Mouse (Mus musculus) midbrain, embryonic 10.5 days (tissue): ENCODE data around the gene Ube2r2. TPM values are rescaled to one million over a fixed set of nuclear protein-coding genes. Genes with fewer than 3 reads are reported as not detected.

Experiments used
- DNase-seq: peaks from one replicate; pipeline ENCODE4 v3.0.0-alpha.2; 2017; ENCODE audit warnings: low spot score
- H3K27ac ChIP-seq: fragments of 300-500 bp; sonication (generic); replicated peaks from 2 replicates; pipeline ENCODE4 v1.5.1; 2016; ENCODE audit warnings: mild to moderate bottlenecking
- H3K27me3 ChIP-seq: fragments of 300-500 bp; sonication (generic); 2 replicates; pipeline ENCODE4 v1.6.1; 2016; ENCODE audit warnings: low read depth, mild to moderate bottlenecking; ENCODE audit not compliant: poor library complexity, severe bottlenecking
- H3K36me3 ChIP-seq: fragments of 300-500 bp; sonication (generic); 2 replicates; pipeline ENCODE4 v1.6.1; 2016; ENCODE audit warnings: mild to moderate bottlenecking, moderate library complexity
- H3K4me1 ChIP-seq: fragments of 300-500 bp; sonication (generic); 2 replicates; pipeline ENCODE4 v1.6.1; 2016
- H3K4me3 ChIP-seq: fragments of 300-500 bp; sonication (generic); 2 replicates; pipeline ENCODE4 v1.5.1; 2016; ENCODE audit warnings: mild to moderate bottlenecking, moderate library complexity
- H3K9me3 ChIP-seq: fragments of 300-500 bp; sonication (generic); replicated peaks from 2 replicates; pipeline ENCODE4 v1.6.1; 2016; ENCODE audit warnings: mild to moderate bottlenecking
- WGBS: fragments of 180-500 bp; shearing (Covaris S2); methylation state at CpG from one replicate; pipeline ENCODE4 v1.1.7; 2016; 5-methylcytosine and 5-hydroxymethylcytosine counted together
- polyA plus RNA-seq: library from polyadenylated mRNA; unstranded; fragments of >200 nt; fragmentation: Nextera tagmentation; extraction: Ambion mirVana; gene quantifications from 2 replicates; pipeline ENCODE4 v1.2.1, GENCODE M21; 2016

Gene Ube2r2
- polyA plus RNA-seq, 1 experiment from 2014 or later = 81.8 TPM

DNA sequence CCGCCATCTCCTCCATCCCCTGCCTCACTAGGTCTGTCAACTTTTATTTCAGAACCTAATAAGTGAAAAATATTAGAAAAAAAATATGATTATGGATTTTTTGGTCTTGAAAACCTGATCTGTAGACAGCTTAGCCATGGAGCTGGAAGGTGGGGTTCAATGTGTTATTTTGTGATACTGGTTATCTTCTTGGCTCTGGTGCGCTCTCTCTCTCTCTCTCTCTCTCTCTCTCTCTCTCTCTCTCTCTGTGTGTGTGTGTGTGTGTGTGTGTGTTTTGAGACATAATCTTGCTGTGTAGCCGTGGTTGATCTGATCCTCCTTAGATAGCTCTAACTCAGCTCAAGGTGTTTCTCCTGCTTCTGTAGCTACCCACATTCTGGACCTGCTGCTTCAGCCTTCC, 5.7 kb upstream of the Ube2r2 start:
- no peaks in the 10 kb centered on the region for H3K9me3 ChIP-seq
- no peak overlapping the region for H3K27ac ChIP-seq
- no peaks in the 10 kb centered on the region for H3K36me3 ChIP-seq
- H3K4me3 ChIP-seq = no peak overlapping the region
- peaks cover 7% of the 10 kb centered on the region for H3K4me1 ChIP-seq
- no peaks in the 10 kb centered on the region for H3K27me3 ChIP-seq
- 87% methylated on average over 3 of the region's 3 CpGs for WGBS
- no peak for DNase-seq

DNA sequence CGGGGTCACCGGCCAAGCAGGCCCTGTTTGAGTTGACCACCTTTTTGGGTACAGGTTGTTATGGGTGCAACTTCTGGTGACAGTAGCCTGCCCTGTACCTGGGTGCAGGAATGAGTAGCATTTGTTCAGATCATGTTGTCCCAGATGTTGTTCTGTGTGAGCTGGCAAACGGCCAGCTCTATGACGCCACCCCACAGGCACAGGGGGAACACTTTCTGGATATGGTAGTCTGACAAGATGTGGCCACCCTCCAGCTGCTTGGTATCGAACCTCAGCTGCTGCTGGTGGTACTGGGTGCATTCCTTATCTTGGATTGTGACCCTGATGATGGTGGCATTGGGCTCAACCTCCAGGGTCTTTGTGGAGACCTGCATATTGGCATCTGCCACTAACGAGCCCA, 3.1 kb upstream of the Ube2r2 start:
- no peaks in the 10 kb centered on the region for H3K9me3 ChIP-seq
- WGBS = 82% methylated on average over 6 of the region's 6 CpGs
- peaks cover 12% of the 10 kb centered on the region for H3K4me1 ChIP-seq

DNA sequence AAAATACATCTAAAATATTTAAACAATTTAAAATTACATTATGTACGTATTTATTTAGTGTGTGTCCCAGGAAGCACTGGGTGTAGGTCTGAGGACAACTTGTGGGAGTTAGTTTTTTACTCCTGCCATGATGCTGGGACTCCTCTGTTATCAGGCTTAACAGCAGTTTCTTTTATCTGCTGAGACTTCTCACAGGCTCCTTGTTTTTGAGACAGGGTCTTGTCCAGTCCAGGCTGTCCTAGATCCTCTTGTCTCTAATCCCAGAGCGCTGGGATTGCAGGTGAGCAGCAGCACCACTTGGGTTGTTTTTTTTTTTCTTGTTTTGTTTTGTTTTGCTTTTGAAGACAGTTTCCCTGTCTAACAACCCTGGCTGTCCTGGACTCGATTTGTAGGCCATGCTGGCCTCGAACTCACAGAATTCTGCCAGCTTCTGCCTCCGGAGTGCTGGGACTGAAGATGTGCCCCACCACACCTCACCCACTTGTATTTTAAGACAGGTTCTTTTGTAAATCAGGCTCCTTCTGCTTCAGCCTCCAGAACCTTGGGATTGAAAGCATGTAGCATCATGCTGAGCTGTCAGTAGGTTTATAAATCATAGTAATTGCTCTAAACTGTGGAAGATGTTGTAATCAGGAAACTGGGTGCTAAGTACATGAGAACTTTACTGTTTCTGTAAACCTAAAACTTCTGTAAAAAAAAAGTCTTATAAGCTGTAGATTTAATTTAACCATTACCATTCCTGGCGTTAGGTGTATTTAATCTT, 1.8 kb upstream of the Ube2r2 start:
- no peaks in the 10 kb centered on the region for H3K27me3 ChIP-seq
- no peak overlapping the region for H3K27ac ChIP-seq
- H3K36me3 ChIP-seq = peaks cover 6% of the 10 kb centered on the region
- DNase-seq = no peak
- peaks cover 3% of the 10 kb centered on the region; the same call in 1 of the 2 replicates for H3K9me3 ChIP-seq
- no peak overlapping the region for H3K4me3 ChIP-seq
- WGBS = 87% methylated on average over 6 of the region's 6 CpGs
- H3K4me1 ChIP-seq = peaks cover 19% of the 10 kb centered on the region

More for the DNA sequence above, 3.1 kb upstream of the Ube2r2 start:
- no peaks in the 10 kb centered on the region for H3K27me3 ChIP-seq
- H3K36me3 ChIP-seq = no peaks in the 10 kb centered on the region
- no peak for DNase-seq
- no peak overlapping the region for H3K4me3 ChIP-seq
- no peak overlapping the region for H3K27ac ChIP-seq

DNA sequence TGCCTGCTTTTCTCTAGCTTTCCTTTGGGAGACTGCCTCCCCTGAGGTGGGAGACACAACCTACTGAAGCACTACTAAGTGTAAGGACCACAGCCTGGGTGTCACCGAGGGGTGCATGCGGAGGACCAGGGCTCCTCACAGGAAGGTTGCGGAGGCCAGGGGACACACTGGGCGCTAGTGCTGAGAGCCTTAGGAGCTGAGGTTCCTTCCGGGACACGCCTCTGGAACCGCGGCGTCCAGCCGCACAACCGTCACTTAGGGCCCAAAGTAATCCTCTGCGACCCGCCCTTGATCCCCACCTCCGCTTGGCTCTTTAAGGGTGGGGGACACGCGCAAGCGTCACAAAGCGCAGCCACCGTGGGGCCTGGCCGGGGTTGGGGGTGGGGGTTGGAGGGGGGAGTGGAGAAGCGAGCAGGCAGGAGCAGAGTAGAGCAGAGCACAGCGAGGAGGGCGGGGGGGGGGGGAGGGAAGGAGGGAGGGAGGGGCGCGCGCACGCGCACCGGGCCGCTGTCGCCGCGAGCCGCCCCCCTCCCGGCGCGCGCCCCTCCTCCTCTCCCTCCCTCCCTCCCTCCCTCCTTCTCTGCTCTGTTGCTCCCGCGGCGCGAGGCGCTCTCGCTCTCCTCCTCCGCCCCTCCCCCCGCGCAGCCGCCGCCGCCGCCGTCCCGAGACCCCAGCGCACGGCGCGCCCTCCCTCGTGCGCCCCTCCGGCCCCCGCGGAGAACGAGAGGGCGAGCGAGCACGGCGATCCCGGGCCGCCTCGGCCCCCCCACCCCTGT, 420 bp upstream of the Ube2r2 start:
- 3% methylated on average over 50 of the region's 70 CpGs for WGBS

DNA sequence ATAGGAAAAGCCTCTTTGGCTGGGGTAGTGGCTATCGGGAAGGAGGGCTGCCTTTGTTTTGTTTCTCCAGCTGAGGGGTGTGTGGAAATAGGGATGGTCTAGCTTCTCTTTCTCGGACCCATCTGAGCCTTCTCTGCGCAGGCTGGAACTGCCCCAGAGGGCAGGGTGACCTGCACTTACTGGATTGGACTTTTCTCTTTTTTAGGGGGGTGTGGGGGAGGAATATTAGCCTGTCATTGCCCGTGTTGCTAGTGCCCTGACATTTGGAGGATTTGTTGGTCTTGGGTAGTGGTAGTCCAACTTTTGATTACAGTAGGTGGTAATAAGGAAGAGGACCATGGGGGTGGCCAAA, 887 bp downstream of the Ube2r2 start:
- Histone ChIP-seq H3K9me3 (peaks cover 3% of the 10 kb centered on the region; the same call in 1 of the 2 replicates), H3K27ac (peak overlapping the region; percentile 100), H3K27me3 (no peaks in the 10 kb centered on the region), H3K4me3 (peak overlapping the region; percentile 94), H3K36me3 (peaks cover 32% of the 10 kb centered on the region), H3K4me1 (peaks cover 19% of the 10 kb centered on the region)
- 0% methylated on average over 4 of the region's 4 CpGs for WGBS
- DNase-seq = no peak

More for the DNA sequence above, 420 bp upstream of the Ube2r2 start:
- peaks cover 19% of the 10 kb centered on the region for H3K36me3 ChIP-seq
- H3K9me3 ChIP-seq = peaks cover 3% of the 10 kb centered on the region; the same call in 1 of the 2 replicates
- peak; percentile 90 for DNase-seq
- H3K4me1 ChIP-seq = peaks cover 19% of the 10 kb centered on the region
- H3K27me3 ChIP-seq = no peaks in the 10 kb centered on the region
- H3K4me3 ChIP-seq = peak overlapping the region; percentile 94
- H3K27ac ChIP-seq = peak overlapping the region; percentile 100

DNA sequence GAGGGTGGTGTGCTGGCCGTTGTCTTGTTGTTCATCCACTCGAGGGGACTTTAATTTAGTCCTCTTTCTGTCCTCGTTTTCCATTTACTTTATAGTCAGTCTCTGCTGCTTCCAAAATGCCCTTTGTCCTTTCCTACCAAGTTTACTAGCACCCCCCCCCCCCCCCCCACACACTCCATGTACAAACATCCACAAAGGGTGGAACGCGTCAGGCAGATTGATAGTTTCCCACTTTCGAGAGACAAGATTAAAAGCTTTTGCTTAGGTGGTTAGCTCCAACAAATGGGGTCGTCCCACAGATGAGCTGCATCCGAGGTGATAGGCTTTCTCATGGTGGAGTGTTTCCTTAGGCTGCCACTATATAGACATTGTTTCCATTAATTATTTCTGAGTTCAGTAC, 1.3 kb downstream of the Ube2r2 start:
- no peak for DNase-seq
- Histone ChIP-seq H3K27ac (peak overlapping the region; percentile 100), H3K4me1 (peaks cover 19% of the 10 kb centered on the region), H3K27me3 (no peaks in the 10 kb centered on the region), H3K4me3 (peak overlapping the region; percentile 94), H3K9me3 (peaks cover 3% of the 10 kb centered on the region; the same call in 1 of the 2 replicates), H3K36me3 (peaks cover 36% of the 10 kb centered on the region)
- WGBS = 0% methylated on average over 8 of the region's 8 CpGs

DNA sequence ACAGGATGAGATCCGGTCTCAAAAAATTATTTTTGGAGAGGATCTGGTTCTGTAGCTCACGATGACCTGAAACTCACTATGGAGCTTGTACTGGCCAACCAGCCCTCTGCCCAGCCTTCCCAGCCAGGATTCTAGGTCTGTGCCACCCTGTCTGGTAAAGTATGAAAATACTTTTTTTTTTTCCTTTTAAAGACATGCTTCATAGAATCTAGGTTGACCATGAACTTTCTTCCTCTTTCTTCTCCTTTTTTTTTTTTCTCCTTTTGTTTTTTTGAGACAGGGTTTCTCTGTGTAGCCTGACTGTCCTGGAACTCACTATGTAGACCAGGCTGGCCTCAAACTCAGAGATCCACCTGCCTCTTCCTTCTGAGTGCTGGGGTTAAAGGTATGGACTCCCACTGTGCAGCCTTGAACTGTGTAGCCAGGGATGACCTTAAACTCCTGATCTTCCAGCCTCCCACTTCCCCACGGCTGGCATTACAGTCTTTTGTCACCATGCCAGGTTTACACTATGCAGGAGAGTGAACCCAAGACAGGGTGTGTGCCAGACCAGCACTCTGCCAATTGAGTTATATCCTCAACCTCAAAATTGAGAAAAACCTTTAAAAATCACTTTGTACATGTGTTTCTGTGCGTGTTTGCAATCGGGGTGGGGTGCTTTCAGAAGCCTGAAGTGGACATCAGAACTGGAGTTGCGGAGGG, 4.8 kb downstream of the Ube2r2 start:
- 98% methylated on average over 6 of the region's 6 CpGs for WGBS
- no peaks in the 10 kb centered on the region for H3K27me3 ChIP-seq
- H3K27ac ChIP-seq = no peak overlapping the region
- DNase-seq = no peak
- H3K4me1 ChIP-seq = peaks cover 12% of the 10 kb centered on the region
- H3K4me3 ChIP-seq = no peak overlapping the region
- peaks cover 62% of the 10 kb centered on the region for H3K36me3 ChIP-seq
- peaks cover 3% of the 10 kb centered on the region; the same call in 1 of the 2 replicates for H3K9me3 ChIP-seq

DNA sequence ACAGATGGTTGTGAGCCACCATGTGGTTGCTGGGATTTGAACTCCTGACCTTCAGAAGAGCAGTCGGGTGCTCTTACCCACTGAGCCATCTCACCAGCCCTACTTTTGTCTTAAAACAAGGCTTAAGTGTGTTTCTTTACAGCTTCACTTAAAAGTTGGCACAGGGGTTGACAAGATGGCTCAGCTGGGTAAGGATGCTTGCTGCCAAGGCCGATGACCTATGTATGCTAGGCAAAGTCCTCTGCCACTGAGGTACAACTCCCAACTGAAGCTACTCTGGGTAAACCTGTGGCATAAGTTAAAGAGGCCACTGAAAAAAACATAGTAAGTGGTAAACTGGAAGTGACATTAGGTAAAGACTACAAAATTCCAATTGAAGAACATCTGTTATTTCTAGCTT, 7.1 kb downstream of the Ube2r2 start:
- peaks cover 70% of the 10 kb centered on the region for H3K36me3 ChIP-seq
- 90% methylated on average over 2 of the region's 2 CpGs for WGBS

DNA sequence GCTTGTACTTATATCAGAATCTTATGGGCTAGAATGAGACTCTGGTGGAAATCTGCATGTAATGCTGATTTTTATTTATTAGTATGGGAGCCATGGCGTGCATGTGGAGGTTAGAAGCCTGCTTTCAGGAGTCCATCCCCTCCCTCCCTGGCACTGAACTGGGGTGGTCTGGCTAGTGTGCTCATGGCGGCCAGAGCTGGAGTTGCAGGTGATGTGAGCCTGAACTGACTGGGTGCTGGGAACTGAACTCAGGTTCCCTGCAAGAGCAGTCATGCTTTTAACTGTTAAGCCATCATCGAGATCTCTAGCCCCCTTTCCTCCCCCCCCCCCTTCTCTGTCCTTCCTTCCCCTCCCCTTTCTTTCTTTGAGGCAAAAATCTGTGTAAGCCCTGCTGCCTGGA, 14.3 kb downstream of the Ube2r2 start:
- H3K4me1 ChIP-seq = no peaks in the 10 kb centered on the region
- no peak for DNase-seq
- peaks cover 46% of the 10 kb centered on the region for H3K36me3 ChIP-seq
- WGBS = 86% methylated on average over 3 of the region's 3 CpGs
- H3K27me3 ChIP-seq = no peaks in the 10 kb centered on the region
- no peaks in the 10 kb centered on the region for H3K9me3 ChIP-seq
- H3K4me3 ChIP-seq = no peak overlapping the region
- H3K27ac ChIP-seq = no peak overlapping the region

More for the DNA sequence above, 7.1 kb downstream of the Ube2r2 start:
- Histone ChIP-seq H3K9me3 (peaks cover 3% of the 10 kb centered on the region; the same call in 1 of the 2 replicates), H3K27ac (no peak overlapping the region), H3K4me1 (peaks cover 6% of the 10 kb centered on the region; the same call in 1 of the 2 replicates), H3K27me3 (no peaks in the 10 kb centered on the region), H3K4me3 (no peak overlapping the region)
- no peak for DNase-seq

DNA sequence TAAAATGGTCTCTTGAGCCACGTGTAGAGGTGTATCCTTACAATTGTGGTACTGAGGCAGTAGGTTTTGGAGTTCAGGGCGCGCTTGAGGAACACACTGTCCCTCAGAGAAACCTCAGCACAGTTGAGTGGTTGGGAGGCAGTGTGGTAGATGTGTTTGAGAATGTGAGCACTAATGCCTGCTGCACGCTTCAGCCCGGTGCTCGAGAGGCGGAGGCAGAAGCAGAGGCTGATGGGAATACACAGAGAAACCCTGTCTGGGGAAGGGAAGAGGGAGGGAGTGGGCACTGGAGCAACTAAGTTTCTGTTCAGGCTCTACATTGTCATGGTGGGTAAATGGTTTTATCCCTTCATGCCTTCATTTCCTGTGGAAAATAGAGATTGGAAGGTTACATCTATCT, 15.6 kb downstream of the Ube2r2 start:
- peaks cover 37% of the 10 kb centered on the region for H3K36me3 ChIP-seq
- no peaks in the 10 kb centered on the region for H3K27me3 ChIP-seq
- WGBS = 94% methylated on average over 7 of the region's 7 CpGs
- DNase-seq = no peak
- no peak overlapping the region for H3K27ac ChIP-seq
- H3K4me1 ChIP-seq = no peaks in the 10 kb centered on the region
- H3K4me3 ChIP-seq = no peak overlapping the region
- H3K9me3 ChIP-seq = no peaks in the 10 kb centered on the region

DNA sequence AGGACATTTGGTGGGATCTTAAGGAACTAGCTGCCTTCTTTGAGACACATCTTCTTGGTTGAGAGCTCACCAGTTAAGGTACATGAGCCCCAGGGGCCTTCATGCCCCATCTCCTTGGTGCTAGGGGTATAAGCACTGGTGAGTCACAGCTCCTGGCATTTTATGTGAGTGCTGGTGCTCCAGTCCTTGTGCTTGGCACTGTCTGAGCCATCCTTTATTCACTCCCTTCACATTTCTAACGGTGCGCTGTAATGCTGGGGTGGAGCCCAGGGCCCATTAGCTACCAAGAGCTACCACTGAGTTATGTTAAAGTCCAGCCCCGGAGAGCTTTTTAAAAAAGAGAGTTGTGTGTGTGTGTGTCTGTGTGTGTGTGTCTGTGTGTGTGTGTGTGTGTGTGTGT, 17.6 kb downstream of the Ube2r2 start:
- H3K4me1 ChIP-seq = no peaks in the 10 kb centered on the region; the same call in 1 of the 2 replicates
- H3K36me3 ChIP-seq = peaks cover 31% of the 10 kb centered on the region
- no peak overlapping the region for H3K4me3 ChIP-seq
- no peaks in the 10 kb centered on the region for H3K9me3 ChIP-seq
- no peak for DNase-seq
- H3K27me3 ChIP-seq = no peaks in the 10 kb centered on the region
- 96% methylated on average over 3 of the region's 3 CpGs for WGBS
- H3K27ac ChIP-seq = no peak overlapping the region

DNA sequence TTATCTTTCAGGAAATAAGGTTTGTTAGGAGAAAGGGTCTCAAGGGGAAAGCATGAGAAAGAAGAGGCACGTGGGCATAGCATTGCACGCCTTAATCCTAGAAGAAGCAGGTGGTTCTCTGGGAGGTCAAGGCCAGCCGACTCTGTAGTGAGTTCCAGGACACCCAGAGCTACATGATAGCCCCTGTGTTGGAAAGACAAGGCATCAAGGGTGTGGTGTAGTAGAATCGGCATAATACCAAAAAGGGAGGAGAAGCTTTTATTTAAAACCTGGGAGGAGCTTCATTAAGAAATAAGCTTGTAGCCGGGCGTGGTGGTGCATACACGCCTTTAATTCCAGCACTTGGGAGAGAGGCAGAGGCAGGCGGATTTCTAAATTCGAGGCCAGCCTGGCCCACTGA, 21.4 kb downstream of the Ube2r2 start:
- Histone ChIP-seq H3K36me3 (peaks cover 9% of the 10 kb centered on the region; the same call in 1 of the 2 replicates), H3K4me3 (no peak overlapping the region), H3K4me1 (no peaks in the 10 kb centered on the region; the same call in 1 of the 2 replicates), H3K9me3 (no peaks in the 10 kb centered on the region), H3K27me3 (no peaks in the 10 kb centered on the region), H3K27ac (no peak overlapping the region)
- DNase-seq = no peak
- WGBS = 92% methylated on average over 9 of the region's 9 CpGs
